Mouse (Mus musculus) lung, postnatal 0 days (tissue): Measurements from ENCODE around the gene Gm10697.
"Not testable (repeated sequence)": the region's sequence is repeated elsewhere in the genome, so short reads cannot be mapped to it uniquely, and the experiment has no call there.

Experiments used
- CTCF ChIP-seq: IDR thresholded peaks from 2 replicates; pipeline ENCODE4 v1.5.1; 2016; ENCODE audit warnings: antibody characterized with exemption, mild to moderate bottlenecking
- EP300 ChIP-seq: IDR thresholded peaks from 2 replicates; pipeline ENCODE4 v1.6.1; 2016; ENCODE audit warnings: antibody characterized with exemption, mild to moderate bottlenecking, control low read depth

DNA sequence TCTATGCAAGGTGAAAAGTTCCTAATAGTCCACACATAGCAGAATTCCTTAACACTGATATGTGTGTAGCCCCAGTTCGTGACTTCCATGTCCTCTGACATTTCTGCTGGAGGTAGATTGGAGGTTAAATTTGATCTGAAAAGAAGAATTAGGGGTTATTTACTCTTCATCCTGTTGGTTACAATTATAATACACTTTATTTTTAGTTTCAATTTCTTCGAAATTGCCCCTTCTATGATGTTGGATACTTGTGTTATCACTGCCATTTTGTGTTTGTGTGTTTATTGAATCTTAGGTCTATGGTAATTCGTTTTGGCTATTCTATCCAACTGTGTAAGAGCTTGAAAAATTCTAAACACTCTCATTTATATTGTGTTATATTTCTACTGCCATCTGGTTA, at the start of gene Gm10697:
- TF ChIP-seq CTCF, EP300: not testable (repeated sequence)
